Mouse (Mus musculus): ENCODE measurements around the gene Ubac2.
"Not testable (repeated sequence)": the region's sequence is repeated elsewhere in the genome, so short reads cannot be mapped to it uniquely, and the experiment has no call there.

DNA sequence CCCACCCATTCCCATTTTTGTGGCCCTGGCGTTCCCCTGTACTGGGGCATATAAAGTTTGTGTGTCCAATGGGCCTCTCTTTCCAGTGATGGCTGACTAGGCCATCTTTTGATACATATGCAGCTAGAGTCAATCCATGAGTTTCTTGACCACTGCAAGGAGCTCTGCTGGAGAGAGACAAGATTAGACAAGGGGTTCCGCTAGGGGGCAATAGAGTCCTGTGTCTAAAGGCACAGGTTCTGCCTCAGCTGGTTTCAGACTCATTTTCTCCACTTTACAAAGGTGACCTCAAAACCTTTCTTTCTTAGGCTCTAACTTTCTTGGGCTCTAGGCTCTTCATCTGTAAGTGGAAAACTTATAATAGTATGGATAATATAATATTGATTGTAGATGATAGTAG, 13.3 kb upstream of the Ubac2 start:
- not testable (repeated sequence) for TF ChIP-seq GATA1 (IDR thresholded peaks at IDR 0.05; ENCODE audit: borderline replicate concordance, low read length); FLI1 (IDR thresholded peaks at IDR 0.05; ENCODE audit: low read length)

Data from megakaryocyte, embryonic 14.5 days (primary cell).